Mouse (Mus musculus): ENCODE measurements around the gene Auts2. TPM values are rescaled to one million over a fixed set of nuclear protein-coding genes. Genes with fewer than 3 reads are reported as not detected.
A peak's percentile ranks its signal among the peaks of the same experiment; 100 is the strongest.

The Auts2 gene
- polyA plus RNA-seq, 1 experiment from 2014 or later, result 32.6 TPM

DNA sequence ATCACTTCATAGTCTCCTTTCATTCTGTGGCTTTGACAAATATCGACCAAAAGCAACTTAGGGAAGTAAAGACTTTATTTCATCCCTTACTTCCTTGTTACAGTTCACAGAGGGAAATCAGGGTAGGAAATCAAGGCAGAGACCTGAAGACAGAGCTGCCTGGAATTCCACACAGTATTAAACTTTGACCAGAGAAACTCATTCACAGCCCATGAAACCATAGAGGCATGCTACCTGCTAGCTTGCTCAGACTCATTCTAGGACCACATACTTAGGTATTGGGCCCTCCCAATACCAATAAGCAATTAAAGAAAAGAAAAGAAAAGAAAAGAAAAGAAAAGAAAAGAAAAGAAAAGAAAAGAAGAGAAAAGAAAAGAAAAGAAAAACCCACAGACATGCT, 38.3 kb downstream of the Auts2 start:
- 85% methylated on average over 1 of the region's 1 CpGs for WGBS
- ATAC-seq (ENCODE audit: low FRiP score, low TSS enrichment), result no peak
- Histone ChIP-seq H3K9ac (ENCODE audit: low read depth, low read length) (no peak overlapping the region), H3K27ac (ENCODE audit: low read depth, low read length) (no peak overlapping the region), H3K9me3 (ENCODE audit: control insufficient read depth, low read length) (no peaks in the 10 kb centered on the region), H3K4me3 (ENCODE audit: low read length) (no peak overlapping the region), H3K4me1 (ENCODE audit: control insufficient read depth, insufficient read depth, low read length) (peaks cover 16% of the 10 kb centered on the region), H3K27me3 (ENCODE audit: control insufficient read depth, insufficient read depth, low read length) (no peaks in the 10 kb centered on the region), H3K36me3 (ENCODE audit: control insufficient read depth, insufficient read depth, low read length) (no peaks in the 10 kb centered on the region), H3K4me2 (replicated peaks; ENCODE audit: low read depth, low read length) (no peak overlapping the region)

DNA sequence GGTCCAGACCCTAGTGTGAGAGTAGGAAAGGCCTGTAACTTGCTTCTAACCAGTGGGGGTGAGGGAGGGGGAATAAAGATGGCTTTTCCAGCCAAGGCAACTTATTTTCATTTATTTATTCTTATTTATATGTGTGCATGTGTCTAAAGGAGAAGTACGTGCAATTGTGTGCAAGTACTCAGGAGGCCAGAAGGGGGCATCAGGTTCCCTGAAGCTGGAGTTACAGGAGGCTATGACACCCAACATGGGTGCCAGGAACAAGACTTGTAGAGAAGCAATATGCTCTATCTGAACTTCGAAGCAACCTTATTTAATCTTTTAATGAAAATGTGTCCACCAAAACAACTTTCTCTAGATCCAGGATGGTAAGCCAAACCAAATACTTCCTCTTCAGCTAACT, 39.7 kb downstream of the Auts2 start:
- Histone ChIP-seq H3K9me3 (ENCODE audit: control insufficient read depth, low read length) (no peaks in the 10 kb centered on the region), H3K27ac (ENCODE audit: low read depth, low read length) (no peak overlapping the region), H3K27me3 (ENCODE audit: control insufficient read depth, insufficient read depth, low read length) (no peaks in the 10 kb centered on the region), H3K4me3 (ENCODE audit: low read length) (no peak overlapping the region), H3K36me3 (ENCODE audit: control insufficient read depth, insufficient read depth, low read length) (no peaks in the 10 kb centered on the region), H3K4me1 (ENCODE audit: control insufficient read depth, insufficient read depth, low read length) (peaks cover 12% of the 10 kb centered on the region), H3K4me2 (replicated peaks; ENCODE audit: low read depth, low read length) (no peak overlapping the region), H3K9ac (ENCODE audit: low read depth, low read length) (no peak overlapping the region)
- no peak for ATAC-seq (ENCODE audit: low FRiP score, low TSS enrichment)
- 91% methylated on average over 2 of the region's 2 CpGs for WGBS

GRCm38 (mm10) chr5:132502036-132502435, 41.1 kb downstream of the Auts2 start:
- H3K9ac ChIP-seq (ENCODE audit: low read depth, low read length), result no peak overlapping the region
- no peak overlapping the region for H3K27ac ChIP-seq (ENCODE audit: low read depth, low read length)
- H3K4me1 ChIP-seq (ENCODE audit: control insufficient read depth, insufficient read depth, low read length), result peaks cover 12% of the 10 kb centered on the region
- 28% methylated on average over 5 of the region's 5 CpGs for WGBS
- no peak for ATAC-seq (ENCODE audit: low FRiP score, low TSS enrichment)
- H3K27me3 ChIP-seq (ENCODE audit: control insufficient read depth, insufficient read depth, low read length), result no peaks in the 10 kb centered on the region
- no peak overlapping the region for H3K4me2 ChIP-seq (replicated peaks; ENCODE audit: low read depth, low read length)
- H3K9me3 ChIP-seq (ENCODE audit: control insufficient read depth, low read length), result no peaks in the 10 kb centered on the region
- no peak overlapping the region for H3K4me3 ChIP-seq (ENCODE audit: low read length)
- H3K36me3 ChIP-seq (ENCODE audit: control insufficient read depth, insufficient read depth, low read length), result no peaks in the 10 kb centered on the region

DNA sequence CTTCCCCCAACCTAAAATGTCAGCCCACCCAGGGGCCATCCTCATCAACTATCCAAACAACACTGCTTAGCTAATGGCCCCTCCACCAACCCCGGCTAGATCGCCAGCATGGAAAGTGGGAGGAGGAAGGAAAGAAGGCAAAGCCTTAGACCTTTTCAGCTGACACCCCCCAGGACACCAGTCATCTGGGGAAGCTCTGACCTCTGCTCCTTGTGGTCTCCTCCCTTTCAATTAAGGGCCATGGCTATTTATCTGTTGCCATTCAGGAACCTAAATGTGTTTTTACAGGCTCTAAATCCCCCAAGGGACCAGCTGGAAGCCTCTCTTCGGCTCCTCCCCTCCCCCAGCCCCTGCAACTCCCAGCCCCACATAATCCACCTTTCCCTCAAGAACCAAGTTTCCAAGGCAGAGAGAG, 42.3 kb downstream of the Auts2 start:
- Histone ChIP-seq H3K4me2 (replicated peaks; ENCODE audit: low read depth, low read length) (no peak overlapping the region), H3K27ac (ENCODE audit: low read depth, low read length) (no peak overlapping the region), H3K27me3 (ENCODE audit: control insufficient read depth, insufficient read depth, low read length) (no peaks in the 10 kb centered on the region), H3K9me3 (ENCODE audit: control insufficient read depth, low read length) (no peaks in the 10 kb centered on the region), H3K4me3 (ENCODE audit: low read length) (no peak overlapping the region), H3K36me3 (ENCODE audit: control insufficient read depth, insufficient read depth, low read length) (no peaks in the 10 kb centered on the region), H3K9ac (ENCODE audit: low read depth, low read length) (no peak overlapping the region), H3K4me1 (ENCODE audit: control insufficient read depth, insufficient read depth, low read length) (peaks cover 12% of the 10 kb centered on the region)
- WGBS, result 2% methylated on average over 3 of the region's 3 CpGs
- peak; percentile 32; the same call in 1 of the 2 replicates for ATAC-seq (ENCODE audit: low FRiP score, low TSS enrichment)

DNA sequence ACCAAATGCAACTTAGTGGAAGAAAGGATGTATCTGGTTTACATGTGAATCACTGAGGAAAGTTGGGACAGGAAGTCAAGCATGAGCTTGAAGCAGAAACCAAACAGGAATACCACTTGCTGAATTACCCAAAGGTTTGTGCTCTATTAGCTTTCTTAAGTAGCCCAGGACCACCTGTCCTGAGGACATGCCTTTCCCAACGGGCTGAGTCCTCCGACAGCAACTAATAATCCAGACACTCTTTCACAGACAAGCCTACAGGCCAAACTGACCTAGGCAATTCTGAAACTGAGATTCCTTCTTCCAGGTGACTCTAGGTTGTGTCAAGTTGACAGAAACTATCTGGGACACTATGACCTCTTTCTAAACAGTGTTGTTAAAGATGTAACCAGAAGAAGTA, 44.2 kb downstream of the Auts2 start:
- Histone ChIP-seq H3K36me3 (ENCODE audit: control insufficient read depth, insufficient read depth, low read length) (no peaks in the 10 kb centered on the region), H3K27me3 (ENCODE audit: control insufficient read depth, insufficient read depth, low read length) (no peaks in the 10 kb centered on the region), H3K4me3 (ENCODE audit: low read length) (no peak overlapping the region), H3K9me3 (ENCODE audit: control insufficient read depth, low read length) (no peaks in the 10 kb centered on the region), H3K9ac (ENCODE audit: low read depth, low read length) (no peak overlapping the region), H3K4me1 (ENCODE audit: control insufficient read depth, insufficient read depth, low read length) (peaks cover 12% of the 10 kb centered on the region), H3K4me2 (replicated peaks; ENCODE audit: low read depth, low read length) (no peak overlapping the region), H3K27ac (ENCODE audit: low read depth, low read length) (no peak overlapping the region)
- WGBS, result 72% methylated on average over 2 of the region's 2 CpGs
- ATAC-seq (ENCODE audit: low FRiP score, low TSS enrichment), result no peak

DNA sequence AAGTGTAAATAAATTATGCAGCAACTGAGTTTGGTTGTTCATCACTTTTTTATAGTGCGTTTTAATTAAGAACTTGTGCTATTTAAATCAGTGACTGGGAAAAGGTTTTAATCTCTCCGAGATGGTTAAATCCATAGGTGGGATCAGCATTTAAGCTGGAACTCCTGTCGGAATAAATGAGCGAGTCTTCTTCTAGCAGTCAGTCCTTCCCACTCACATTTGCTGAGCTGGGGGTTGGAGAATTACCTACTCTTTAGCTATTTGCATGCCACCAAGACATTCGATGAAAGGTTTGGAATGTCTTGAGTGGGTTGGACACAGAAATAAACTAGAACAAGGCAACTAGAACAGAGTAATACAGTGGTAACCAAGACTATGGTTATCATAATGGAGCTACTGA, 45.1 kb downstream of the Auts2 start:
- Histone ChIP-seq H3K4me3 (ENCODE audit: low read length) (no peak overlapping the region), H3K27ac (ENCODE audit: low read depth, low read length) (no peak overlapping the region), H3K27me3 (ENCODE audit: control insufficient read depth, insufficient read depth, low read length) (no peaks in the 10 kb centered on the region), H3K9me3 (ENCODE audit: control insufficient read depth, low read length) (no peaks in the 10 kb centered on the region), H3K4me1 (ENCODE audit: control insufficient read depth, insufficient read depth, low read length) (peaks cover 12% of the 10 kb centered on the region), H3K36me3 (ENCODE audit: control insufficient read depth, insufficient read depth, low read length) (no peaks in the 10 kb centered on the region), H3K4me2 (replicated peaks; ENCODE audit: low read depth, low read length) (no peak overlapping the region), H3K9ac (ENCODE audit: low read depth, low read length) (no peak overlapping the region)
- WGBS, result 84% methylated on average over 5 of the region's 5 CpGs
- ATAC-seq (ENCODE audit: low FRiP score, low TSS enrichment), result no peak

- H3K27me3 ChIP-seq (ENCODE audit: control insufficient read depth, insufficient read depth, low read length), result no peaks in the 10 kb centered on the region
- no peaks in the 10 kb centered on the region for H3K36me3 ChIP-seq (ENCODE audit: control insufficient read depth, insufficient read depth, low read length)
- WGBS, result 71% methylated on average over 1 of the region's 1 CpGs
- no peak overlapping the region for H3K4me3 ChIP-seq (ENCODE audit: low read length)
- no peak overlapping the region for H3K4me2 ChIP-seq (replicated peaks; ENCODE audit: low read depth, low read length)
- no peaks in the 10 kb centered on the region for H3K9me3 ChIP-seq (ENCODE audit: control insufficient read depth, low read length)
- no peak for ATAC-seq (ENCODE audit: low FRiP score, low TSS enrichment)
- no peak overlapping the region for H3K27ac ChIP-seq (ENCODE audit: low read depth, low read length)
- no peak overlapping the region for H3K9ac ChIP-seq (ENCODE audit: low read depth, low read length)
- peaks cover 21% of the 10 kb centered on the region for H3K4me1 ChIP-seq (ENCODE audit: control insufficient read depth, insufficient read depth, low read length)
Observed at GRCm38 (mm10) chr5:132492793-132493192, 50.4 kb downstream of the Auts2 start.

DNA sequence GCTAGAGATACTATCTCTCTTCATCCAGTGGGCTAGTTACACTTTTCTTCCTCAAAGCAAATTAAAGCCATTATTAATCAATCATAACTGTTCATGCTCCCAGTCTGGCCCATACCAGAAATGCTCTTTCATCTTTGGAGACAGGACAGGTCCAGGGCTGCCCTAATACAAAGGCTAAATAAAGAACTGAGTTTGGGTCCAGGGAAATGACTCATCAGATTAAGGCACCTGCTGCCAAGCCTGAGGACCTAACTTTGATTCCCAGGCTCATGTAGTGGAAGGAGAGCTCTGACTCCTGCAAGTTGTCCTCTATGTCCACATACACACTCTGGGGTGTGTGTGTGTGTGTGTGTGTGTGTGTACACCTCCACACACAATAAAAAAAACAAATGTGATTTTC, 51.1 kb downstream of the Auts2 start:
- peak; percentile 32; the same call in 1 of the 2 replicates for ATAC-seq (ENCODE audit: low FRiP score, low TSS enrichment)
- H3K4me2 ChIP-seq (replicated peaks; ENCODE audit: low read depth, low read length), result no peak overlapping the region
- peaks cover 23% of the 10 kb centered on the region for H3K4me1 ChIP-seq (ENCODE audit: control insufficient read depth, insufficient read depth, low read length)
- H3K9ac ChIP-seq (ENCODE audit: low read depth, low read length), result no peak overlapping the region
- H3K27ac ChIP-seq (ENCODE audit: low read depth, low read length), result no peak overlapping the region
- no peak overlapping the region for H3K4me3 ChIP-seq (ENCODE audit: low read length)
- no peaks in the 10 kb centered on the region for H3K36me3 ChIP-seq (ENCODE audit: control insufficient read depth, insufficient read depth, low read length)
- no peaks in the 10 kb centered on the region for H3K27me3 ChIP-seq (ENCODE audit: control insufficient read depth, insufficient read depth, low read length)
- H3K9me3 ChIP-seq (ENCODE audit: control insufficient read depth, low read length), result no peaks in the 10 kb centered on the region

DNA sequence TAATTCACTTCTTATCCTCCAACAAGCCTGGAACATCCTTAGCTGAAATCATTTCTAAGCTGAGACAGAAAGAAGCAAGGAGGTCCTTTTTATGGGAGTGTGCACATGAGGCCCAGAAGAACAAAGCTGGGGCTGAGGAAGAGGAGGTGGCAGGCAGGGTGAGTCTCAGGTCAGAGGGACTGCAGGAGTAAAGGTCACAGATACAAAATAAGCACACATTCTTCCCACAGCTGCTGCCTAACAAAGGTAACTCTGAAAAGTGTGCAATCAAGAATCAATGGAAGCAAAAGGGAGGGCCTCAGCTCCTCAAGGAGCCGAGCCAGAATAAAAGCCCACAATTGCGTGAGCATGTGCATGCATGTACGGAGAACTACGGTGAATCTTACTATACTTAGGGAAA, 51.6 kb downstream of the Auts2 start:
- Histone ChIP-seq H3K27ac (ENCODE audit: low read depth, low read length) (no peak overlapping the region), H3K4me3 (ENCODE audit: low read length) (no peak overlapping the region), H3K27me3 (ENCODE audit: control insufficient read depth, insufficient read depth, low read length) (no peaks in the 10 kb centered on the region), H3K9ac (ENCODE audit: low read depth, low read length) (no peak overlapping the region), H3K4me2 (replicated peaks; ENCODE audit: low read depth, low read length) (no peak overlapping the region), H3K36me3 (ENCODE audit: control insufficient read depth, insufficient read depth, low read length) (no peaks in the 10 kb centered on the region), H3K4me1 (ENCODE audit: control insufficient read depth, insufficient read depth, low read length) (peaks cover 25% of the 10 kb centered on the region), H3K9me3 (ENCODE audit: control insufficient read depth, low read length) (no peaks in the 10 kb centered on the region)
- ATAC-seq (ENCODE audit: low FRiP score, low TSS enrichment), result no peak
- WGBS, result 50% methylated on average over 4 of the region's 4 CpGs

DNA sequence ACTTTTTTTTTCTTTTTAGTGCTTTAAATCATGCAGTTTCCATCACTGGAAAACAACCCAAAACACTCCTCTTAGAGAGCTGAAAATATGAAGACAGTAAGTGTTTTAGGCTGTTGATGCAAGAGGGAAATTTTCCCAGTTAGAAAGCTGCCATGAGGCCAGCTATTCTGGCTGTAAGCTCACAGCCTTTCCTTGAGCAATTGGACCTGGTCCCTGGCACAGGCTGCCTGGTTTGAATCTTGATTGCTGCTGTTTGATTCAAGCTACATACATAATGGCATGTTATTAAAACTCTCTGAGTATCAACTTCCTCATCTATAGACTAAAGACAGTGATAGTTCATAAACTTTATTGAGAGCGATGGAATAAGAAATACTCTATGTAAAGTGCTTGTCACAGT, 52.8 kb downstream of the Auts2 start:
- Histone ChIP-seq H3K4me3 (ENCODE audit: low read length) (no peak overlapping the region), H3K27me3 (ENCODE audit: control insufficient read depth, insufficient read depth, low read length) (no peaks in the 10 kb centered on the region), H3K9ac (ENCODE audit: low read depth, low read length) (no peak overlapping the region), H3K4me2 (replicated peaks; ENCODE audit: low read depth, low read length) (no peak overlapping the region), H3K36me3 (ENCODE audit: control insufficient read depth, insufficient read depth, low read length) (no peaks in the 10 kb centered on the region), H3K9me3 (ENCODE audit: control insufficient read depth, low read length) (no peaks in the 10 kb centered on the region), H3K27ac (ENCODE audit: low read depth, low read length) (no peak overlapping the region), H3K4me1 (ENCODE audit: control insufficient read depth, insufficient read depth, low read length) (peaks cover 31% of the 10 kb centered on the region)
- 93% methylated on average over 1 of the region's 1 CpGs for WGBS
- no peak for ATAC-seq (ENCODE audit: low FRiP score, low TSS enrichment)

Data from kidney, embryonic 14.5 days (tissue).